Mouse (Mus musculus) brain, embryonic 14.5 days (tissue): Measurements from ENCODE around the gene Stoml1. TPM values are rescaled to one million over a fixed set of nuclear protein-coding genes. Genes with fewer than 3 reads are reported as not detected.

Experiments
- DNase-seq: peaks from one replicate; pipeline ENCODE4 v3.0.0-alpha.2; 2011; ENCODE audit warnings: low read depth
- CTCF ChIP-seq: fragments of 200-500 bp; IDR thresholded peaks from 2 replicates; pipeline ENCODE4 v1.5.1; 2012; ENCODE audit warnings: inconsistent platforms, mild to moderate bottlenecking, moderate library complexity, borderline replicate concordance; ENCODE audit not compliant: insufficient read depth, insufficient read length; ENCODE audit errors: extremely low read depth
- POLR2A ChIP-seq: fragments of 200-500 bp; IDR thresholded peaks from 2 replicates; pipeline ENCODE4 v1.6.1; 2012; ENCODE audit warnings: mild to moderate bottlenecking, inconsistent platforms, borderline replicate concordance; ENCODE audit not compliant: poor library complexity, insufficient read depth, insufficient read length, severe bottlenecking; ENCODE audit errors: extremely low read depth
- polyA plus RNA-seq: library from polyadenylated mRNA; depleted of rRNA; stranded (reverse); fragments of >200 nt; gene quantifications from 2 replicates; pipeline ENCODE4 v1.2.3, GENCODE M21; 2012

The Stoml1 gene
- polyA plus RNA-seq, 1 experiment: 123 TPM

- TF ChIP-seq CTCF: no peak
- no peak for TF ChIP-seq POLR2A
- no peak for DNase-seq
Observed at GRCm38 (mm10) chr9:58218539-58218938, 34.4 kb upstream of the Stoml1 start.

- DNase-seq: peak; percentile 71
- TF ChIP-seq CTCF: peak; percentile 74
- TF ChIP-seq POLR2A: no peak
Observed at GRCm38 (mm10) chr9:58220218-58220903, 32.6 kb upstream of the Stoml1 start.

- DNase-seq: no peak
- TF ChIP-seq CTCF (no peak), POLR2A (no peak)
Observed at GRCm38 (mm10) chr9:58224356-58224755, 28.6 kb upstream of the Stoml1 start.

- TF ChIP-seq CTCF (peak; percentile 72), POLR2A (no peak)
- DNase-seq: no peak
Observed at GRCm38 (mm10) chr9:58225915-58226913, 26.8 kb upstream of the Stoml1 start.

GRCm38 (mm10) chr9:58228777-58229466 lies 24.0 kb upstream of the Stoml1 start:
- no peak for DNase-seq
- TF ChIP-seq CTCF (no peak), POLR2A (no peak)

GRCm38 (mm10) chr9:58231746-58232145 lies 21.2 kb upstream of the Stoml1 start:
- TF ChIP-seq CTCF: no peak
- TF ChIP-seq POLR2A: no peak

GRCm38 (mm10) chr9:58232374-58232773 lies 20.6 kb upstream of the Stoml1 start:
- no peak for TF ChIP-seq POLR2A
- TF ChIP-seq CTCF: no peak
- DNase-seq: no peak

More at GRCm38 (mm10) chr9:58231746-58232145, 21.2 kb upstream of the Stoml1 start:
- no peak for DNase-seq

- TF ChIP-seq CTCF (no peak), POLR2A (no peak)
- DNase-seq: no peak
Observed at GRCm38 (mm10) chr9:58234502-58235015, 18.4 kb upstream of the Stoml1 start.

GRCm38 (mm10) chr9:58241780-58242485 lies 11.0 kb upstream of the Stoml1 start:
- TF ChIP-seq CTCF: no peak
- TF ChIP-seq POLR2A: no peak
- DNase-seq: peak; percentile 88

- no peak for DNase-seq
- TF ChIP-seq POLR2A (no peak), CTCF (no peak)
Observed at GRCm38 (mm10) chr9:58242696-58243095, 10.3 kb upstream of the Stoml1 start.

- no peak for DNase-seq
- TF ChIP-seq POLR2A: no peak
- no peak for TF ChIP-seq CTCF
Observed at GRCm38 (mm10) chr9:58243696-58244095, 9.3 kb upstream of the Stoml1 start.
